Mouse (Mus musculus): ENCODE measurements around the gene Gas8.
A peak's percentile ranks its signal among the peaks of the same experiment; 100 is the strongest.
"Not testable (repeated sequence)": the region's sequence is repeated elsewhere in the genome, so short reads cannot be mapped to it uniquely, and the experiment has no call there.

Gas8 gene

GRCm38 (mm10) chr8:123515540-123515897 lies 3.1 kb upstream of the Gas8 start:
- no peak for DNase-seq (ENCODE audit: low spot score)

GRCm38 (mm10) chr8:123516596-123516995 lies 2.0 kb upstream of the Gas8 start:
- DNase-seq (ENCODE audit: low spot score): peak; percentile 57

- no peak for DNase-seq (ENCODE audit: low spot score)
Measured at GRCm38 (mm10) chr8:123518172-123518571, 462 bp upstream of the Gas8 start.

GRCm38 (mm10) chr8:123520048-123520447 lies 1.4 kb downstream of the Gas8 start:
- DNase-seq (ENCODE audit: low spot score): not testable (repeated sequence)

GRCm38 (mm10) chr8:123527720-123528489 lies 9.3 kb downstream of the Gas8 start:
- no peak for DNase-seq (ENCODE audit: low spot score)

GRCm38 (mm10) chr8:123536242-123536989 lies 17.8 kb downstream of the Gas8 start:
- DNase-seq (ENCODE audit: low spot score): no peak

- no peak for DNase-seq (ENCODE audit: low spot score)
Measured at GRCm38 (mm10) chr8:123536990-123537380, 18.4 kb downstream of the Gas8 start.

GRCm38 (mm10) chr8:123537641-123538040 lies 19.0 kb downstream of the Gas8 start:
- DNase-seq (ENCODE audit: low spot score): not testable (repeated sequence)

GRCm38 (mm10) chr8:123564221-123564620 lies 45.6 kb downstream of the Gas8 start:
- DNase-seq (ENCODE audit: low spot score): not testable (repeated sequence)

GRCm38 (mm10) chr8:123575386-123575785 lies 56.8 kb downstream of the Gas8 start:
- DNase-seq (ENCODE audit: low spot score): not testable (repeated sequence)

Data from adipocyte (in vitro differentiated cells).